Mouse (Mus musculus) adrenal gland, postnatal 36 days (tissue): ENCODE data around the gene Sipa1l3. TPM values are rescaled to one million over a fixed set of nuclear protein-coding genes. Genes with fewer than 3 reads are reported as not detected.

Experiments
- DNase-seq, 2 experiments: peaks; one replicate each; pipeline ENCODE4 v3.0.0; 2021; ENCODE audit warnings: mixed read lengths in 1 of 2
- total RNA-seq, 2 experiments: library from RNA; stranded (reverse); gene quantifications; 2 replicates each; pipeline ENCODE4 v1.2.3; 2021

Gene Sipa1l3
- total RNA-seq, 2 experiments from 2014 or later: 29.5 to 30.7 TPM

GRCm38 (mm10) chr7:29505337-29506318, 12.8 kb downstream of the Sipa1l3 start:
- no peak for DNase-seq

GRCm38 (mm10) chr7:29504683-29505290, 13.7 kb downstream of the Sipa1l3 start:
- DNase-seq: no peak

- no peak for DNase-seq
Observed at GRCm38 (mm10) chr7:29503616-29504015, 14.8 kb downstream of the Sipa1l3 start.

GRCm38 (mm10) chr7:29501214-29501613, 17.2 kb downstream of the Sipa1l3 start:
- DNase-seq: no peak

GRCm38 (mm10) chr7:29499071-29499470, 19.4 kb downstream of the Sipa1l3 start:
- no peak for DNase-seq

- peak; percentile 67 to 68 for DNase-seq
Observed at GRCm38 (mm10) chr7:29496953-29497590, 21.4 kb downstream of the Sipa1l3 start.

- no peak for DNase-seq
Observed at GRCm38 (mm10) chr7:29496332-29496731, 22.1 kb downstream of the Sipa1l3 start.

GRCm38 (mm10) chr7:29495880-29496279, 22.6 kb downstream of the Sipa1l3 start:
- no peak for DNase-seq

- no peak for DNase-seq
Observed at GRCm38 (mm10) chr7:29494854-29495253, 23.6 kb downstream of the Sipa1l3 start.

- DNase-seq: peak; percentile 17 to 66
Observed at GRCm38 (mm10) chr7:29494015-29494414, 24.4 kb downstream of the Sipa1l3 start.

- DNase-seq: no peak
Observed at GRCm38 (mm10) chr7:29492992-29493391, 25.4 kb downstream of the Sipa1l3 start.

- DNase-seq: no peak
Observed at GRCm38 (mm10) chr7:29491861-29492260, 26.6 kb downstream of the Sipa1l3 start.

- DNase-seq: no peak
Observed at GRCm38 (mm10) chr7:29491471-29491755, 27.0 kb downstream of the Sipa1l3 start.

GRCm38 (mm10) chr7:29490704-29491470, 27.6 kb downstream of the Sipa1l3 start:
- DNase-seq: no peak

GRCm38 (mm10) chr7:29489851-29490250, 28.6 kb downstream of the Sipa1l3 start:
- no peak for DNase-seq

- DNase-seq: no peak
Observed at GRCm38 (mm10) chr7:29489364-29489763, 29.1 kb downstream of the Sipa1l3 start.

GRCm38 (mm10) chr7:29486753-29487152, 31.7 kb downstream of the Sipa1l3 start:
- DNase-seq: no peak

- DNase-seq: no peak
Observed at GRCm38 (mm10) chr7:29485721-29486120, 32.7 kb downstream of the Sipa1l3 start.

GRCm38 (mm10) chr7:29483556-29483955, 34.9 kb downstream of the Sipa1l3 start:
- DNase-seq: no peak

GRCm38 (mm10) chr7:29481345-29482155, 36.9 kb downstream of the Sipa1l3 start:
- no peak for DNase-seq
